12 mouse cellular contexts compared by ENCODE assay signal in the genomic region with DNA sequence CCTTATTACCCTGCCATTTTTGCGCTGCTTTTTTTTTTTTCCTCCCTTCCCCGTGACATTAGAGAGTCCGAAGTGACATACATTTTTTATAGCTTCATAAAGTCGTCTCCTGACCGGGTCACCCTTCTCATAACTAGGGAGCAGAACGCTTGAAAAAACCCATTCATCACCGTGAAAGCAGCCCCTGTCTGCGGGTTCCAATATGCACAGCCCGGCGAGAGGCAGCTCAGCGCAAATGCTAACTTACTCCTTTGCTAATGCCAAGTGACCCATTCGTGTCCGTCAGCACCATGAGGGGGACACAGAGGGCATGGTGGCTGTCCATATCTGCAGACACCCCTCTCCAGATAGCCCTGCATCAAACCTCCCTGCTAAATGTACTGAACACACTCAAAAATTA.
DNase-seq lines count a peak whose midpoint lies in the region; ATAC-seq lines count a peak whose summit lies in the region.
"Had no signal": no experiment of that assay in that cellular context is flagged by ENCODE, and none has a peak within 500 bp of the region (broad histone marks: within the 10 kb centered on the region; RNA-seq: fewer than 3 reads in every experiment).

No protein-coding gene starts in this region.

- no peak overlapping the region for H3K27ac ChIP-seq in kidney, embryonic 14.5 days (ENCODE audit: low read depth, low read length)
- H3K27ac ChIP-seq in hindbrain, embryonic 14.5 days, result no peak overlapping the region
- H3K27ac ChIP-seq in midbrain, embryonic 15.5 days, result no peak overlapping the region
- no peak overlapping the region for H3K27ac ChIP-seq in liver, embryonic 11.5 days (ENCODE audit: low read depth, low read length)
- H3K27ac ChIP-seq: liver, embryonic 14.5 days had no signal

- no peak for DNase-seq in kidney, adult 18-20 months
- DNase-seq in embryo, embryonic 11 days, result peak; percentile 41
- no peak for DNase-seq in hindbrain, embryonic 14.5 days (ENCODE audit: low spot score)
- DNase-seq in layer of hippocampus, adult 8-10 months (ENCODE audit: low spot score in 2 of 2), result no peak
- no peak for DNase-seq in liver, embryonic 11.5 days (ENCODE audit: low spot score)
- DNase-seq in natural killer cell, adult 2 months (ENCODE audit: low spot score in 2 of 2), result no peak
- DNase-seq: adrenal gland, postnatal 36 days; layer of hippocampus, adult 9-11 months had no signal

- H3K36me3 ChIP-seq in kidney, embryonic 14.5 days (ENCODE audit: control insufficient read depth, insufficient read depth, low read length), result no peaks in the 10 kb centered on the region
- no peaks in the 10 kb centered on the region for H3K36me3 ChIP-seq in hindbrain, embryonic 14.5 days (replicated peaks; ENCODE audit: control insufficient read depth, insufficient read depth)
- H3K36me3 ChIP-seq in midbrain, embryonic 15.5 days (replicated peaks), result no peaks in the 10 kb centered on the region
- H3K36me3 ChIP-seq in liver, embryonic 11.5 days (ENCODE audit: control insufficient read depth, insufficient read depth, low read length), result no peaks in the 10 kb centered on the region

- no peak for ATAC-seq in kidney, embryonic 14.5 days (ENCODE audit: low FRiP score, low TSS enrichment)
- ATAC-seq in hindbrain, embryonic 14.5 days (ENCODE audit: low FRiP score), result no peak; the same call in 1 of the 2 replicates
- ATAC-seq in midbrain, embryonic 15.5 days (replicated peaks), result peak; percentile 67
- ATAC-seq in liver, embryonic 11.5 days (replicated peaks; ENCODE audit: low FRiP score), result no peak
- ATAC-seq: Patski had no signal

- H3K4me2 ChIP-seq in kidney, embryonic 14.5 days (replicated peaks; ENCODE audit: low read depth, low read length), result peak overlapping the region; percentile 10; the same call in 1 of the 2 replicates
- H3K4me2 ChIP-seq in hindbrain, embryonic 14.5 days (replicated peaks), result peak overlapping the region; percentile 38
- peak overlapping the region; percentile 25 for H3K4me2 ChIP-seq in midbrain, embryonic 15.5 days
- H3K4me2 ChIP-seq in liver, embryonic 11.5 days, result no peak overlapping the region

- H3K9me3 ChIP-seq in kidney, embryonic 14.5 days (ENCODE audit: control insufficient read depth, low read length), result no peaks in the 10 kb centered on the region
- no peaks in the 10 kb centered on the region for H3K9me3 ChIP-seq in hindbrain, embryonic 14.5 days (ENCODE audit: control insufficient read depth, low read length)
- no peaks in the 10 kb centered on the region for H3K9me3 ChIP-seq in midbrain, embryonic 15.5 days
- H3K9me3 ChIP-seq in liver, embryonic 11.5 days (ENCODE audit: control insufficient read depth, low read length), result no peaks in the 10 kb centered on the region

- no peak overlapping the region for H3K9ac ChIP-seq in kidney, embryonic 14.5 days (ENCODE audit: low read depth, low read length)
- H3K9ac ChIP-seq in hindbrain, embryonic 14.5 days, result no peak overlapping the region
- no peak overlapping the region for H3K9ac ChIP-seq in midbrain, embryonic 15.5 days
- H3K9ac ChIP-seq in liver, embryonic 11.5 days (ENCODE audit: low read depth, low read length), result no peak overlapping the region
- H3K9ac ChIP-seq: liver, embryonic 14.5 days had no signal

- 22% methylated on average over 13 of the region's 13 CpGs for WGBS in kidney, embryonic 14.5 days
- 12% methylated on average over 13 of the region's 13 CpGs for WGBS in hindbrain, embryonic 14.5 days
- WGBS in midbrain, embryonic 15.5 days, result 25% methylated on average over 13 of the region's 13 CpGs
- 71% methylated on average over 13 of the region's 13 CpGs for WGBS in liver, embryonic 11.5 days

- H3K27me3 ChIP-seq in kidney, embryonic 14.5 days (ENCODE audit: control insufficient read depth, insufficient read depth, low read length), result no peaks in the 10 kb centered on the region
- no peaks in the 10 kb centered on the region for H3K27me3 ChIP-seq in hindbrain, embryonic 14.5 days (ENCODE audit: control insufficient read depth, insufficient read depth, low read length)
- H3K27me3 ChIP-seq in midbrain, embryonic 15.5 days (replicated peaks), result no peaks in the 10 kb centered on the region
- no peaks in the 10 kb centered on the region; the same call in 1 of the 2 replicates for H3K27me3 ChIP-seq in liver, embryonic 11.5 days (replicated peaks; ENCODE audit: control insufficient read depth, insufficient read depth, low read length)

- H3K4me3 ChIP-seq in kidney, embryonic 14.5 days (ENCODE audit: low read length), result no peak overlapping the region
- H3K4me3 ChIP-seq in hindbrain, embryonic 14.5 days (replicated peaks; ENCODE audit: low read length), result 0 out of 2 replicates have a peak overlapping the region, but pooled peaks have one; percentile 10
- peak overlapping the region; percentile 15; the same call in 1 of the 2 replicates for H3K4me3 ChIP-seq in midbrain, embryonic 15.5 days
- H3K4me3 ChIP-seq in liver, embryonic 11.5 days (ENCODE audit: low read depth, low read length), result no peak overlapping the region

- 0 out of 2 replicates have a peak, but pooled peaks cover 3% of the 10 kb centered on the region for H3K4me1 ChIP-seq in kidney, embryonic 14.5 days (ENCODE audit: control insufficient read depth, insufficient read depth, low read length)
- H3K4me1 ChIP-seq in hindbrain, embryonic 14.5 days (replicated peaks; ENCODE audit: control insufficient read depth, insufficient read depth, low read length), result no peaks in the 10 kb centered on the region; the same call in 1 of the 2 replicates
- H3K4me1 ChIP-seq in midbrain, embryonic 15.5 days, result peaks cover 5% of the 10 kb centered on the region; the same call in 1 of the 2 replicates
- no peaks in the 10 kb centered on the region for H3K4me1 ChIP-seq in liver, embryonic 11.5 days (replicated peaks; ENCODE audit: control insufficient read depth, insufficient read depth, low read length)

Comparison
In these comparisons a context has a peak if more than half of its experiments do, and no peak if none do; other contexts are left out.
1. H3K4me3 ChIP-seq: peak in hindbrain, embryonic 14.5 days (single experiment) and midbrain, embryonic 15.5 days (single experiment); none in kidney, embryonic 14.5 days (single experiment) and liver, embryonic 11.5 days (single experiment).